Mouse (Mus musculus) urinary bladder, postnatal 4 days (tissue): ENCODE results near the gene Chrne.
"Not testable (repeated sequence)": the region's sequence is repeated elsewhere in the genome, so short reads cannot be mapped to it uniquely, and the experiment has no call there.

Experiments used
- DNase-seq, 2 experiments: peaks; one replicate each; pipeline ENCODE4 v3.0.0; 2021 to 2022; ENCODE audit warnings: low spot score in 2 of 2

The Chrne gene

DNA sequence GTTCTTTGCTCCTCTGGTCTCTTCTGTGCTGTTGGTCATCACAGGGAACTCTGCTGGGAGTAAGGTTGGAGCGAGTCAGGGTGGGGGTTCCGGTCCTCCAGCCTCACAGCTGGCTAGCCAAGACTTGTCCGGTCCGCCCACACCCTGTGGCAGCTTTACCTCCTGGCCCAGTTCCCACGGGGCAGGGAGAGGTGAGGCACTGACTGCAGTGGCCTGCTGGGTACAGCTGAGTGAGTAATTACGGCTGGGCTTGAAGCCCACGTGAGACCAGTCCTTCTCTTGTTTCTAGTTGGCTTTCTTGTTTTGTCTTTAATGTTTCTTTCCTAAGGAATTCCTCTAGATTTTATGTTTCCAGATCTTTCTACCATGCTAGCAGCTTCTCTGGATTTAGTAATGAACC is 33.6 kb downstream of the Chrne start:
- peak; percentile 55 to 77 for DNase-seq

DNA sequence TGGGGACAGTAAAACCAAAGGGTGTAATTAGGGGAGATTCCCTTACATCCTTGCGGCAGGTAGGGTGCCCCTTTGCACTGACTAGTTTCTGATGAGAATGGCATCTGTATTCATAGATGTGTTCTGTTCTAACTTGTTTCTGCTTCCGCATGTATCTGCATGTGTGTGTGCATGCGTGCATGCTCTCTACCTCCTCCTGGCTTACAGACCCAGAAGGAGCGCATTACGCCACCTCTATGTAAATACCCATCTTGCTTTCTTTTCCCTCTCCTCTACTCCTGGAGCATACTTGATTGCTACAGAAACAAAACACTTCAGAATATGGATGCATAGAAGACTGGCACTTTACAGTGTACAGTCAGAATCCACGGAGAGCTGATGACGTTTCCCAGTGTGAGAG is 35.2 kb downstream of the Chrne start:
- DNase-seq = no peak

DNA sequence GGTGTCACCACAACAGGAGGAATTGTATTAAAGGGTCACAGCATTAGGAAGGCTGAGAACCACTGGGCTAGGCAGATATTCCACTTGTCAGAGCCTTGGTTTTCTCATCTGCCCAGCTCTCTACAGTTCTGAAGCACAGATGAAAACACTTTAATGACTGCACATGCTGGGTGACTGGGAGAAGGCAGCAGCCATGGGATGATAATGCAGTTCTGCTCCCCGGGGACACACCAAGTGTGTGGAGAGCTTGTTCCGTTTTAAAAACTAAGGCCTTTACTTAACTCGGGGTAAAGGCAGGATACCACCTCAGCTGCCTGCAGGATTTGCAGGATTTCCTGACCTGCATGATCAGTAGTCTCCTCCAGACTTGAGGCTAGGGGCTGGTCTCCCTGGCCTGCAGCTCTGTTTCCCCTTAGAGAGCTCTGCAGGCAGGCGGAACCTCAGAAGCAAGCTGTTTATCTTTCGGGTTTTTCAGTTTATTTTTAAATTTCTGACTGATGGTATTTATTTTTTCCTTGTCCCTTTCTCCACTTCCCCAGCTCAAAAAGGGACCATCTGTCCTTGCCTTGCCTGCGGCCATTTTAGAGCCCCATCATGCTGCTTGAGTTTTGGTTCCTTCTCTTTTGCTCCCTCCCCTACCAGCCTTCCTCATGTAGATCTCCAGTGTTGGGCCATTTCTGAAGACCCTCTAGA is 35.8 kb downstream of the Chrne start:
- DNase-seq = no peak

DNA sequence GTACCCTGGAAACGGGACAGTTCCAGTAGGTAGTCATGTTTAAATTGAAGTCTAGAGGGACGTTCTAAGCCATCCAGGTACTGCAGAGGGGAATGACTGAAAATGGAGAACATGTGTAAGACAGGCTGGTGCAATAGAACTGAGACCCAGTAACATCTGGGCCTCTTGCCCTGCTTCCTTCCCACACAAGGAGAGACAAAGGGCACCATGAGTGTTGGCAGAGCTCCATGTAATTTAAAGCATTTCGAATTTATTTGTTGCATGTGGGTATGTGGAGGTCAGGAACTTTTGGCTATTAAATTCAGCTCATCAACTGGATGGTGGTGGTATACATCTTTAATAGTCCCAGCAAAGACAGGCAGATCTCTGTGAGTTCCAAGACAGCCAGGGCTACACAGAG is 36.8 kb downstream of the Chrne start:
- DNase-seq = no peak

DNA sequence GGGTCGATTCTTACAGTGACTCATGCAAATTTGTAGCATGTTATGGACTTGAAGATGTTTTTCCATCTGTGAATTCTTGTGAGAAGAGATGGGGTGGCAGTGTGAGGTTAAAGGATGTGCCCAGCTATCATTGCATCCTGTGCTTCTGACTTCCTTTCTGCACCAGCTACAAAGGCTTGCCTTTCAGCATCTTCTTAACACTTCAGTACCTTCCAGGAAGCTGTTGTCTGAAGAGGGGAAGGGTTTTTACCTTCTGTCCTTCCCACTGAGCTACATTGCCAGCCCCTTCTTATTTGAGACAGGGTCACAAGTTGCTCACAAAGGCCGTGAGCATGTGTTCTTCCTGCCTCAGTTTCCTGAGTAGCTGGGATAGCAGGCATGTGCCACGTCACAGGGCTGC is 38.1 kb downstream of the Chrne start:
- no peak for DNase-seq

DNA sequence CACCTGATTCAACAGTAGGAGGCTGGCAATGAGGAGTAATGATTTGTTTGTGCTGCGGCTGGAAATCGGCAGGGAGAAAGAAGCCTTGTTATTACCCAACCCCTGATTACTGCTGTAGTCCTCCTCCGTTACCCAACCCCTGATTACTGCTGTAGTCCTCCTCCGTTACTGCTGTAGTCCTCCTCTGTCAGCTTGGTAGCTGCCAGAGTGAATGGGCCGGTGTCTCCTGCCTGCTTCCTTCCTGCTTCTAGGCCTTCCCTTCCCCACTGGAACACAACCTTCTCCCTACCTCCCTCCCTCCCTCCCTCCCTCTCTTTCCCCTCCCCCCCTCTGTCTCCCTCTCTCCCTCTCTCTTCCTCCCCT is 38.7 kb downstream of the Chrne start:
- DNase-seq = no peak

DNA sequence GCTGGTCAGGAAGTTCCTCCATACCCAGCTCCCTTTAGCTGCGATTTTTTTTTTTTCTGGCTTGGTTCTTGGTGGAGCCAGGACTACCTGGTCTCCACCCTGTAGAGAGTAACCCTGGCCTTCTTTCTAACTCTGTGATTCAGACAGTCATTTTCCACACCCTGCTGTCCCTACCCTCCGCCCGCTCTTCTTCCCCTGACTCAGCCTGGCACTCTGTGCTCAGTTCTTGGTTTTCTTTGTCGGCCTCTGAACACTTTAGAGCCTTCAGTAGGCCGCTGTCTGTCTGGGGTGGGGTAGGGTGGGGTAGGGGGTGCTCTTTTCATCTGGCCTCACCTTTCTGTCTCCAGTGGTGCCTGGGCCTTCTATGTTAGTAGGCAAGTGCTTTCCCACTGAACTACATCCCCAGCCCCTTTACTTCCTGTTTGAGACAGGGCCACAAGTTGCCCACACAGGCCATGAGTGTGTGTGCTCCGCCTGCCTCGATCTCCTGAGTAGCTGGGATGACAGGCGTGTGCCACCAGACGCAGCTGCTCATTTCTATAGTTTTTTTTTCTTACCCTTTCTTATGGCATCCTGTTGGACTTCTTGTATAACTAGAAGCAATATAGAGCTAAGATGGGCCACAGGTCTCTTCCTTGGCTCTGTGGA is 39.2 kb downstream of the Chrne start:
- DNase-seq = no peak

DNA sequence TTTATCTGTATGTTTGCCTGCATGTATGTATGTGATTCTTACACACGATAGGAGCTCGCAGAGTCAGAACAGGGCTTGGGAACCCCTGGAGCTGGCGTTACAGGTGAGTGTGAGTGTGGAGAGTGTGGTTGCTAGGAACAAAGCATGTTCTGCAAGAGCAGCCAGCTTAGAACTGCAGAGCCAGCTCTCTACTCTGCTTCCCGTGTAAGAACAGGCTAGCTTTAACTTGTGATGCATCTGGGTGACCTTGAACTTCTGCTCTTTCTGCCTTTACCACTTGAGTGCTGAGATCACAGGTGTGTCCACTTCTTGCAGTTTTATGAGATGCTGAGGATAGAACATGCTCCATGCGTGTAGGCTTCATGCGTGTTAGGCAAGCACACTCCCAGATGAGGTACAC is 40.1 kb downstream of the Chrne start:
- no peak for DNase-seq

DNA sequence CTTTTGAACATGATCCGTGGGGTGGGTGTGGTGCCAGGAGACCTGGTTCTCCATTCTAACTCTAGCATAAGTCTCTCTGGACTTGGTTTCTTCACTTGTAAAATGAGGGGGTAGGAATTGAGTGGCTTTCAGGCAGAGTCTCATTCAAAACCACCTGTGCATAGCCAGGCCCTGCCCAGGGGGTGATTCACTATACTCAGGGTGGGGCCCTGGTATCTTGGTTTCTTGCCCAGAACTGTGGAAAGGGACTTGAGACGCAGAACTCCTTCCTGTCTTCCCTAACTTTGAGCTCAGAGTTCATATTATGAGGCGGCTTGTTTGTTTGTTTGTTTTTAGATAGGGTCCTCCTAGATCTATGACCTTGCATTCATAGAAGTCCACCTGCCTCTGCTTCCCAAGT is 41.8 kb downstream of the Chrne start:
- no peak for DNase-seq

DNA sequence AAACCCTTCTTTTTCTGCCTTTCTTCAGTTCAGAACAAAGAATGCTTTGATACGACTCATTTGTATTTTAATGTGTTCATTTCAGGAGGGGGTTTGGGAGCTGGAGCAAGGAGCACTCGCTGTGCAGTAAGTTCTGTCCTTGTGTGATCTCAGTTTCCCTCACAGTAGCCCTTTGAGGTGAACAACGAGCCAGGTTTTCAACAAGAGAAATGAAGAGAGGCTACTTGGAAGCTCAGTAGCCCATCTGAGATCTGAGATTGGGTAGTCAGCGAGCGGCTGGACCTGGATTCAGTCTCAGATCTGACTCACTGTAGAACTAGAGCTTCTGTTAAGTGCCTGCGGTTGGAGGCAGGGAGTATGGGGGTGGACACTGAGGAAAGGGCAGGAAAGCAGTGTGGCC is 45.1 kb downstream of the Chrne start:
- DNase-seq = no peak

DNA sequence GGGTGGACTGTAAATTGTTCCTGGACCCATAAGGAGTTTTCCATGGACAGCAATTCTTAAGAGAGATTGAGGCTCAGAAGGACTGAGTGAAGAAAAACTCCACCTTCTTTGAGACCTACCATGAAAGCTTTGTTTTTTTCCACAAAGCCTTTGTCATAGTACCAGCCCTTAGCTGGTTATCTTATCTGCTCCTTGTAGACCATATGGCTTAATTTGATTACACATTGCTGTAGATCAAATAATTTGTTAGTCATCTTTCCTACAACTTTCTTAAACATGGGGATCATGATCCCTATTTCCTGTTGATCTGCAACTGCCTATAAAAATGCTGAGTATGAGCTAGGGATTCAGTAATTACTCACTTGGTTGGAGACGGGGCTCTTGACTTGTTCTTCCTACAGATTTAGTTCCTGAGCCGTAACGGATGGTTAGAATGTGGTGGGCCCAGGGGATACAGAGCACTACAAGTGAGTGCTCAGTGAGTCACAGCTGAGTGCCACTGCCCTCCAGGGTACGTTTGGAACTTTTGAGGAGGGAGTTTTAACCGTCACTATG is 46.6 kb downstream of the Chrne start:
- no peak for DNase-seq

DNA sequence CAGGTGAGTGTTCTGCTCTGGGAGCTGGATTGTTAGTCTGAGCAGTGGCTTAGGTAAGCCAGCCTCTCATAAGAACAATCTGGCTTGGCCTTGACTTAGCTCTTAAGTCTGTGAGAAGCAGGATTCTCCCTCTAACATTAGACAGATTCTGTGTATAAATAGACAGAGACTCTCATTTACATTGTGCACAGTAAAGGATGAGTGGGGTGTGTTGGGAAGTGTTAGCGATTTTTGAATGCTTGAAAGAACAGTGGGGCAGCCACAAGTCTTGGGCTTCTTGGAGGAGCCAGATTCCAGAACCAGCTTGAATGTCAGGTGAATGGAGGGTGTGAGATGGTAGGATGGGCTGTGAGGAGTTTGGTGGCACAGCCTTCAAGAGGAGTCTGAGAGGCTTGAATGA is 47.4 kb downstream of the Chrne start:
- no peak for DNase-seq

DNA sequence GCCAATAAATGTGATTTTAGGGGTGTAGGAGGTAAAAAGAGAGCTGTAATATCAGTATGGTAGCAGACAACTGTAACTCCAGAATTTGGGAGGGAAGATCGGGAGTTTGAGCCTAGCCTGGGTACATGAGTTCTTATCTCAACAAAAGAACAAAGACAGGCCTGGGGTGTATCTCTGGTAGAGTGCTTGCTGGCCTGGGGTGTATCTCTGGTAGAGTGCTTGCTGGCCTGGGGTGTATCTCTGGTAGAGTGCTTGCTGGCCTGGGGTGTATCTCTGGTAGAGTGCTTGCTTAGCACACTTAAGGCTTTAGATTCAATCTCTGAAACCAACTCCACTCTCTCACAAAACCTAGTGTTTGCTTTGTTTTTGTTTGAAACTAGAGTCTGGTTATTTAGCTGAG is 48.4 kb downstream of the Chrne start:
- DNase-seq = not testable (repeated sequence)

DNA sequence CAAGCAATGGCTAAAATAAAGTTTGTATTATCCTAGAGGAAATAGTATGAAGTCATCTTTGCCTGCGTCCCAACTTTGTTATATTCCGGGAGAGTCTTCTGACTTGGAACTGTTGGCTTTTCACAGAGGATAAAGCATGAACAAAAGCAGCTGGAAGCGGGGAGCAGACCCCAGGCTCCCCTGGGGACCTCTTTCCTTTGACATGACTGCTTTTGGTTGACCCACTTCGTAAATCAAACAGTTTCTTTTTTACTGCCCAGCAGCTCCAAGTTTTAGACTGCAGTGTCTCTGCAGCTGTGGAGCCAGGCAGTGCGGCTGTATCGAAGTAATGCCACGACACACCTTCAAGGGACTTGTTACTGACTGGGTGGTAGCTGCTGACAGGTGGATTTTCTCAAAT is 52.4 kb downstream of the Chrne start:
- no peak for DNase-seq
